Mouse (Mus musculus) left cerebral cortex, postnatal 4 days (tissue): ENCODE results near the gene Rab6b. TPM values are rescaled to one million over a fixed set of nuclear protein-coding genes. Genes with fewer than 3 reads are reported as not detected.

Source experiments
- DNase-seq: peaks from one replicate; pipeline ENCODE4 v3.0.0-alpha.2; 2022
- intact Hi-C: fragments of 180-260 bp; cut with DNase I; formaldehyde crosslinking; loops from one replicate; pipeline ENCODE4 v1.15.1; 2025
- total RNA-seq, 2 experiments: library from RNA; stranded (reverse); gene quantifications; 2 replicates each; pipeline ENCODE4 v1.2.3; 2021

Rab6b gene
- total RNA-seq, 2 experiments from 2014 or later: 331 to 380 TPM

GRCm38 (mm10) chr9:103234059-103234458 is 122.5 kb downstream of the Rab6b start:
- DNase-seq: no peak
- intact Hi-C loops: no loop called here

- intact Hi-C loops: no loop called here
- no peak for DNase-seq
These were observed 123.1 kb downstream of the Rab6b start for GRCm38 (mm10) chr9:103234565-103235165.

Other genes with a start within 250 kb of the Rab6b start
- 1 to 10 TPM; 3.9 to 4.7 TPM for gene Slco2a1, start 123.1 kb upstream of the Rab6b start, total RNA-seq
- 10 to 100 TPM; 21.8 to 24.4 TPM for gene Srprb, start 90.3 kb downstream of the Rab6b start, total RNA-seq
- 1 to 10 TPM; 2.6 to 3.0 TPM for gene Gm20425, start 118.5 kb downstream of the Rab6b start, total RNA-seq
- gene Trf, start 118.7 kb downstream of the Rab6b start, total RNA-seq: 10 to 100 TPM in 1 of 2 experiments, 1 to 10 TPM in 1; 6.1 to 11.1 TPM
- under 1 TPM in 1 of 2 experiments, not detected in 1; 0.56 TPM for gene 1300017J02Rik, start 193.3 kb downstream of the Rab6b start, total RNA-seq
- gene Topbp1, start 193.4 kb downstream of the Rab6b start, total RNA-seq: 10 to 100 TPM; 33.6 to 35.1 TPM